Mouse (Mus musculus): ENCODE measurements around the gene Gm20388. TPM values are rescaled to one million over a fixed set of nuclear protein-coding genes. Genes with fewer than 3 reads are reported as not detected.

Gene Gm20388
- polyA plus RNA-seq, 1 experiment: 59.3 TPM

DNA sequence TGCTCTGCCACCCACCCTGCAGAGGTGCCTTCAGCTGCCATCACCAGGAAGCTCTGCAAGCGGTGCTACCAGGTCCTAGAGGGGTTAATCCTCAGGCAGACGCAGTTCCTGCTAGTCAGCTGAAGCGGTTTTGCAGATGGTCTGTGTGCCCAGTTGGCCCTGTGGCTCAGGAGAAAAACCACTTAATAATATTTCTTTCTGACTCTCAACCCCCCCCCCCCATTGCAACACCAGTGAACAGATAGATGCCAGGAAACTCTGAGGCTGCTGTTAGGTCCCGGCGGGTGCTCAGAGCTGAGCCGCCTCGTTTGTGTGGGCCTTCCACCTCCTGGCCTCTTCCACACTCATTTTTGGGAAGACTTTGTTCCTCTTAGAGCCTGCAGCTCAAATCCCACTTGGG is 2124.9 kb downstream of the Gm20388 start:
- DNase-seq (ENCODE audit: low read depth): no peak
- no peak for TF ChIP-seq CTCF (IDR thresholded peaks at IDR 0.05; ENCODE audit: borderline replicate concordance, extremely low read depth, insufficient read depth, insufficient read length)
- no peak for TF ChIP-seq POLR2A (IDR thresholded peaks at IDR 0.05; ENCODE audit: borderline replicate concordance, extremely low read depth, insufficient read depth, insufficient read length, poor library complexity, severe bottlenecking)

DNA sequence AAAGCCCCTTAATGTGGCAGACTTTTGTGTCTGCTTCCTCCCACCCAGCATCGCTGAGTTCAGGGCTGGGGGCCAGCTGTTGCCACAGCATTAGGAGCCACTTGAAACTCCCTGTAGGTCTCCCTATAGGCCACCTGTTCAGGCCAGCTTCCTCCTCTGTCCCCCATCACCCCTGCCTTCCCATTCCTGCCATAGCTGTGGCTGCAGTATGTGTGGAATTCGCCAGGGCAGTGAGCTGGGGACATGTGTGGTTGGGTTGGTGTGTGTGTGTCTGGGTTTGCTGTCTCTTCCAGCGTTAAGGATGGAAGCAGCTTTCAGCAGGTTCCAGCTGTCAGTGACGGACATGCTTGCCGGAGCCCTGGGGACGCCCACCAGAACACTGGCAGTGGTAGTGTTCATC is 2125.7 kb downstream of the Gm20388 start:
- no peak for DNase-seq (ENCODE audit: low read depth)

DNA sequence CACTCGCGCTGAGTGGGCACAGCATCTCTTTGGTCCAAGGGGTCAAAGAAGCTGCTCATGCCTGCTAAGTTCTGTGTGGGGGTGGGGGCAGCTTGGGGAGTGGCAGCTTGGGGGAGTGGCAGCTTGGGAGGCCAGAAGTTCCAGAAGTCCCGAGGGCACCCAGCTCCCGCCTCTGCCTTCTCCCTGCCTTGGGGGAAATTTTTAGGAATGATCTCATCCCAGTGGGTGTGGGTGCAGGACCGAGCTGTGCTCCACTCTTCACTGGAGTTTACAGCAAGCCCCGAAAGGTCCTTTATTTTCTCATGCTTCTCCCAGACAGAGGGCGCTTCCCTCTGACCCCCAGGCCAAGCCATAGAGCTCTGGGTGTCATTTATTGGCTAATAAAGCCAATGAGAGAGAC is 2126.6 kb downstream of the Gm20388 start:
- DNase-seq (ENCODE audit: low read depth): no peak
- TF ChIP-seq CTCF (IDR thresholded peaks at IDR 0.05; ENCODE audit: borderline replicate concordance, extremely low read depth, insufficient read depth, insufficient read length) (no peak), POLR2A (IDR thresholded peaks at IDR 0.05; ENCODE audit: borderline replicate concordance, extremely low read depth, insufficient read depth, insufficient read length, poor library complexity, severe bottlenecking) (no peak)

More for the DNA sequence above, 2125.7 kb downstream of the Gm20388 start:
- TF ChIP-seq CTCF (IDR thresholded peaks at IDR 0.05; ENCODE audit: borderline replicate concordance, extremely low read depth, insufficient read depth, insufficient read length): no peak
- TF ChIP-seq POLR2A (IDR thresholded peaks at IDR 0.05; ENCODE audit: borderline replicate concordance, extremely low read depth, insufficient read depth, insufficient read length, poor library complexity, severe bottlenecking): no peak

DNA sequence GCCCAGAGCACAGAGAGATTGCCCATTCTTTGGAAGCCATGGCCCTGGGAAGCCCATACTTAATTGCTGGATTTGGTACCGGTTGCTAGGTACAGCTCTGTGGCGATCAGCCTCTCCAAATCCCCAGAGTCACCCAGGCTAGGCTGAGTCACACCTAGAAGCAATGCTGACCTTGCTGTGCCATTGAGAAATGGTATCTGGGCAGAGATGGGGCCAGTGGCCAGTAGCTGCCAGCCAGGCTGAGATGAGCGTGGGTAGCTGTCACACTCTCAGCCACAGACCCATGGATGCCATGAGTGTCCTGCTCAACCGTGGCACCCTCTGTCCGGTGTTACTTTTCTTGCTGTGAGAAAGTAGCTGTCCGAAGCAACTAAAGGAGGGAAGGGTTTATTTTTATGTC is 2127.4 kb downstream of the Gm20388 start:
- no peak for TF ChIP-seq POLR2A (IDR thresholded peaks at IDR 0.05; ENCODE audit: borderline replicate concordance, extremely low read depth, insufficient read depth, insufficient read length, poor library complexity, severe bottlenecking)
- no peak for TF ChIP-seq CTCF (IDR thresholded peaks at IDR 0.05; ENCODE audit: borderline replicate concordance, extremely low read depth, insufficient read depth, insufficient read length)
- no peak for DNase-seq (ENCODE audit: low read depth)

- TF ChIP-seq POLR2A (IDR thresholded peaks at IDR 0.05; ENCODE audit: borderline replicate concordance, extremely low read depth, insufficient read depth, insufficient read length, poor library complexity, severe bottlenecking) (no peak), CTCF (IDR thresholded peaks at IDR 0.05; ENCODE audit: borderline replicate concordance, extremely low read depth, insufficient read depth, insufficient read length) (no peak)
These were observed 2128.8 kb downstream of the Gm20388 start for GRCm38 (mm10) chr8:122039452-122039851.

DNA sequence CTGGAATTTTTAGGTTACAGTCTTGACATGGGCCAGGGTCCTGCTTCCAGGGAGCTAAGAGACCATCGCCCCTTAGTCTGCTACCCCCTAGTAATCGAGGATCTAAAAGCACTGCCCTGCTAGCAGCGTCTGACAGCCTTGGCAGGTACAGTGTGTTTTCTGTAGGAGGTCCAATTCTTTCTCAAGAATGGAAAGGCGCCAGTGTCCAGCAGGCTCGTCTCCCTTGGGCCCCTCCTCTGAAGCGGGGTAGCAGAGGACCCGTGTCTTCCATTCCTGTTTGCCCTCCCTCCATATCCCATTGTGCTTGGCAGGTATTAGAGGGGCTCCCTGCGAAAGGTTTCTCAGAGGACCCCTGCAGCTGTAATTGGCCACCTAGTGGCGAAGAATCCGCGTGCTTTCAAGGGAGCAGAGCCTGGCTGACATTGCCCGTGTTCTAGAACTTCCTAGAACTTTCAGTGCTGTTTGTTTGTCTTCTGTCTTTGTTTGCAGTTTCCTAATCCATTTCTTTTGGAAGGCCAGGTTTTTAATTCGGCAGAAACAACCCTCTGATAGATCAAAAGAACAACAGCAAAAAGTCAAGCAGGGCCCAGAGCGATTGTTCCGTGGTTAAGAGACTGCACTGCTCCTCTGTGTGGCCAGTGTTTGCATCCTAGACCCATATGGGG is 2136.7 kb downstream of the Gm20388 start:
- TF ChIP-seq POLR2A (IDR thresholded peaks at IDR 0.05; ENCODE audit: borderline replicate concordance, extremely low read depth, insufficient read depth, insufficient read length, poor library complexity, severe bottlenecking) (no peak), CTCF (IDR thresholded peaks at IDR 0.05; ENCODE audit: borderline replicate concordance, extremely low read depth, insufficient read depth, insufficient read length) (peak; percentile 59; the same call in 1 of the 2 replicates)
- no peak for DNase-seq (ENCODE audit: low read depth)

More at GRCm38 (mm10) chr8:122039452-122039851, 2128.8 kb downstream of the Gm20388 start:
- no peak for DNase-seq (ENCODE audit: low read depth)

- DNase-seq (ENCODE audit: low read depth): no peak
- TF ChIP-seq CTCF (IDR thresholded peaks at IDR 0.05; ENCODE audit: borderline replicate concordance, extremely low read depth, insufficient read depth, insufficient read length) (no peak), POLR2A (IDR thresholded peaks at IDR 0.05; ENCODE audit: borderline replicate concordance, extremely low read depth, insufficient read depth, insufficient read length, poor library complexity, severe bottlenecking) (no peak)
These were observed 2138.6 kb downstream of the Gm20388 start for GRCm38 (mm10) chr8:122049266-122049665.

- no peak for TF ChIP-seq POLR2A (IDR thresholded peaks at IDR 0.05; ENCODE audit: borderline replicate concordance, extremely low read depth, insufficient read depth, insufficient read length, poor library complexity, severe bottlenecking)
- peak; percentile 44 for DNase-seq (ENCODE audit: low read depth)
These were observed 2139.3 kb downstream of the Gm20388 start for GRCm38 (mm10) chr8:122049923-122050322.

- DNase-seq (ENCODE audit: low read depth): no peak
- TF ChIP-seq POLR2A (IDR thresholded peaks at IDR 0.05; ENCODE audit: borderline replicate concordance, extremely low read depth, insufficient read depth, insufficient read length, poor library complexity, severe bottlenecking) (no peak), CTCF (IDR thresholded peaks at IDR 0.05; ENCODE audit: borderline replicate concordance, extremely low read depth, insufficient read depth, insufficient read length) (no peak)
These were observed 2140.0 kb downstream of the Gm20388 start for GRCm38 (mm10) chr8:122050620-122051019.

DNA sequence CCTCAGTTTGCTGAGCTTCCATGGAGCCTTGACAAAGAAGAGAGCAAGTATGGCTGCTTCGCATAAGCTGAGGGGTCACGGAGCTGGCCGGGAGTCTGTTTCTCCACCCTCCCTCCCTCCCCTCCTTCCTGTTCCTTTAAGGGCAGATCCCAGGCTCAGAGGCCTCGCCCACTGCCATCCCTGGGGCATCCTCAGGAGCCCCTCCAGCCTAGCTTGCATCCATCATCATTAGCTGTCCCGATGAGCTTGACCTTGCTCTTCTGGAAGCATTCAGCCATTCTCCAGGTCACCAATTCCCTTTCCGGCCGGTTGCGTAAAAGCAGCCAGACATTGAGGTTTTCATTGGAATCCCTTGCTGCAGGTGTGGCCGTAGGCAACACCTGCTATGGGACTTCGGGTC is 2144.7 kb downstream of the Gm20388 start:
- DNase-seq (ENCODE audit: low read depth): no peak

GRCm38 (mm10) chr8:122056113-122056512 is 2145.5 kb downstream of the Gm20388 start:
- DNase-seq (ENCODE audit: low read depth): no peak
- TF ChIP-seq POLR2A (IDR thresholded peaks at IDR 0.05; ENCODE audit: borderline replicate concordance, extremely low read depth, insufficient read depth, insufficient read length, poor library complexity, severe bottlenecking) (no peak), CTCF (IDR thresholded peaks at IDR 0.05; ENCODE audit: borderline replicate concordance, extremely low read depth, insufficient read depth, insufficient read length) (no peak)

More for the DNA sequence above, 2144.7 kb downstream of the Gm20388 start:
- TF ChIP-seq CTCF (IDR thresholded peaks at IDR 0.05; ENCODE audit: borderline replicate concordance, extremely low read depth, insufficient read depth, insufficient read length) (no peak), POLR2A (IDR thresholded peaks at IDR 0.05; ENCODE audit: borderline replicate concordance, extremely low read depth, insufficient read depth, insufficient read length, poor library complexity, severe bottlenecking) (no peak)

GRCm38 (mm10) chr8:122056882-122057281 is 2146.2 kb downstream of the Gm20388 start:
- DNase-seq (ENCODE audit: low read depth): no peak
- TF ChIP-seq CTCF (IDR thresholded peaks at IDR 0.05; ENCODE audit: borderline replicate concordance, extremely low read depth, insufficient read depth, insufficient read length) (no peak), POLR2A (IDR thresholded peaks at IDR 0.05; ENCODE audit: borderline replicate concordance, extremely low read depth, insufficient read depth, insufficient read length, poor library complexity, severe bottlenecking) (no peak)

All from brain, embryonic 14.5 days (tissue).